ENCODE assay signal across 21 mouse cellular contexts in the genomic region with DNA sequence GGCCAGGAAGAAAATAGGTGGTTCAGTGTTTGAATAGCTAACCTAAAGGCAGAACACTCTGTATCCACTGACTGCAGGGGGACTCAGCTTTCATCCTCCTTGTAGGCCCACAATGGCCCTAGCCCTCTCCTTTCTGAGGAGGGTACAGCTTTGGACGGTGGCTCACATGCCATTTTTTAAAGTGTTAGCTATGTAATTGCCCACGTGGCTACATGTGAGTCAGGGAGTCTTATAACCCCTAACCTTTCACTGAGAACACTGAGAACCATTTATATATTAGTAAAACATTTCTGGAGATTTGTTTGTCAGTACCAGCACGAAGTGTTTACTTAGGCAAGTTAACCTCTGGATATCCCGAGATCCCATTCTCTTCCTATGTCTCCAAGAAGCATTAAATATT. TPM values are rescaled to one million over a fixed set of nuclear protein-coding genes. Genes with fewer than 3 reads are reported as not detected.
"Had no signal": no experiment of that assay in that cellular context is flagged by ENCODE, and none has a peak within 500 bp of the region (broad histone marks: within the 10 kb centered on the region; RNA-seq: fewer than 3 reads in every experiment).

No protein-coding gene starts in this region.

- H3K4me3 ChIP-seq: midbrain, embryonic 12.5 days; myocyte; neural tube, embryonic 13.5 days; neural tube, embryonic 15.5 days had no signal

- H3K9ac ChIP-seq: liver, embryonic 14.5 days; lung, embryonic 14.5 days; midbrain, embryonic 12.5 days; neural tube, embryonic 13.5 days; neural tube, embryonic 15.5 days had no signal

- H3K4me1 ChIP-seq: midbrain, embryonic 12.5 days; neural tube, embryonic 13.5 days; neural tube, embryonic 15.5 days had no signal

- H3K36me3 ChIP-seq: midbrain, embryonic 12.5 days; neural tube, embryonic 13.5 days; neural tube, embryonic 15.5 days had no signal

- H3K4me2 ChIP-seq: lung, embryonic 14.5 days; midbrain, embryonic 12.5 days; neural tube, embryonic 13.5 days; neural tube, embryonic 15.5 days had no signal

- DNase-seq: lung, adult 18-20 months; lung, embryonic 14.5 days; lung, postnatal 10 days; lung, postnatal 4 days; midbrain, embryonic 14.5 days; retina, postnatal 1 day; right cerebral cortex, adult 18-20 months; right cerebral cortex, postnatal 25 days; right cerebral cortex, postnatal 4 days; spleen, adult 18-20 months; thymus, adult 18-20 months; thymus, postnatal 25 days; thymus, postnatal 4 days had no signal

- H3K9me3 ChIP-seq: midbrain, embryonic 12.5 days; neural tube, embryonic 13.5 days; neural tube, embryonic 15.5 days had no signal

- ATAC-seq: midbrain, embryonic 16.5 days had no signal

- H3K27me3 ChIP-seq: midbrain, embryonic 12.5 days; neural tube, embryonic 13.5 days; neural tube, embryonic 15.5 days had no signal

- H3K27ac ChIP-seq: liver, embryonic 14.5 days; midbrain, embryonic 12.5 days; neural tube, embryonic 13.5 days; neural tube, embryonic 15.5 days had no signal

RNA-seq across cellular contexts. Expression of a gene that starts 12.1 kb away (rescaled TPM):
- total RNA-seq: megakaryocyte, adult 5-6 weeks; megakaryocyte-erythroid progenitor cell, adult 5-6 weeks had no signal
- polyA plus RNA-seq: myocyte had no signal
